Mouse (Mus musculus): ENCODE data around the gene Ctnna3. TPM values are rescaled to one million over a fixed set of nuclear protein-coding genes. Genes with fewer than 3 reads are reported as not detected.

The Ctnna3 gene
- polyA plus RNA-seq, 1 experiment from 2014 or later, result 0.40 TPM

DNA sequence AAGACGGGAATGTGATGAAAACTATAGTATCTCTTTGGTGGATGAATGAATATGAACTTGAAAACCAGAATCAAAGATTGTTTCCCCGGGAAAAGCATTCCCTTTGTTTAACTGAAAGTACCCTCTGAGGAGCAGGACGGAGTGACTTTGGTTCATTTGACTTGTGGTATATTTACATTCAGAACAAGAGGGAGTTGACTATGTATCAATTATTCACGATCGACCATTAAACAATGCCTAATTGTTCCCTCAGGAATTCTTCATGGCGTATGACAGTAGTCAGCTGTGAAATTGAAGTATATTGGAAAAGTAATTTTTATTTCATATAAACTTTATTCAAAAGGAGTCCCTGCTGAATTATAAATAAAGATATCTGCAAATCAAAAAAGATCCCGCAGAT lies 341.8 kb downstream of the Ctnna3 start:
- no peak overlapping the region for H3K9ac ChIP-seq (ENCODE audit: low read depth, low read length)
- DNase-seq (ENCODE audit: low spot score), result no peak
- no peak overlapping the region for H3K4me2 ChIP-seq
- no peak overlapping the region for H3K27ac ChIP-seq (ENCODE audit: low read depth, low read length)
- no peaks in the 10 kb centered on the region for H3K36me3 ChIP-seq (ENCODE audit: control insufficient read depth, insufficient read depth, low read length)
- H3K4me1 ChIP-seq (replicated peaks; ENCODE audit: control insufficient read depth, insufficient read depth, low read length), result no peaks in the 10 kb centered on the region
- no peaks in the 10 kb centered on the region for H3K27me3 ChIP-seq (replicated peaks; ENCODE audit: control insufficient read depth, insufficient read depth, low read length)
- WGBS, result 82% methylated on average over 7 of the region's 7 CpGs
- ATAC-seq (replicated peaks; ENCODE audit: low FRiP score), result no peak
- H3K4me3 ChIP-seq (ENCODE audit: low read depth, low read length), result no peak overlapping the region
- H3K9me3 ChIP-seq (ENCODE audit: control insufficient read depth, low read length), result no peaks in the 10 kb centered on the region

DNA sequence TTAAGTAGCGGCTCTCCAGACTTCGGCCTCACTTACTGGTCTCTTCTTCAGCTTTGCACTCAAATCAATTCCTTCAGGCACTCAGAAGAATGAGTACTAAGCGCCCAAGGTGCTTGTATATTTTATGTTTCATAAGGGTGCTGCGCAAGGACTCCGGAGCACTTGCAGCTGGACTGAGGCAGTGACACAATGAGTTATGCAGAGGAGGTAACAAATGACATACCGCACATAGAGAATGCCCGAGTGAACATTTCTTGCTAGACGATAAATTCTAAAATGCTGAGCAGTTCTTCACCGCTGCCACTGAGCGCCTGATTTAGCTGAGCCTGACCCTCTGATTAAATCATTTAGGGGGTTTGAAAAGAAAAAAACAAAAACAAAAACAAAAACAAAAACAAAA lies 342.2 kb downstream of the Ctnna3 start:
- no peak for ATAC-seq (replicated peaks; ENCODE audit: low FRiP score)
- no peak overlapping the region for H3K4me2 ChIP-seq

DNA sequence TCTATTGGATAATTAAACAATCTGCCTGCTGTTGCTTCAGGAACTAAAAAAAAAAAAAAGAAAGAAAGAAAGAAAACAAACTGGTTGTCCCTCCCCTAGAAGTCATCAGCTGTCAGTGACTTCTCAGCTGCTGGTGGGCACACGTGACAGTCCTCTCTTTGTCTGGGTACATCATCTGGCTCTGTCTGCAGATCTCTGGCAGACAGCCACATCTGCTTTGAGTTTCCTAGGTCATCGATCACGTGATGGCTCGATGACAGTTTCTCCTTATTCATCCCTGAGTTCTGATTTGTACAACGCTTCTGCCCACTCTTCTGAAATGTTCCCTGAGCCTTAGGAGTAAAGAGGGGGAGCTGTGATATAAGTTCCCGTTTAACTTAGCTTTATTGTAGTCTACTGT lies 352.1 kb downstream of the Ctnna3 start:
- Histone ChIP-seq H3K4me2 (no peak overlapping the region), H3K4me1 (replicated peaks; ENCODE audit: control insufficient read depth, insufficient read depth, low read length) (no peaks in the 10 kb centered on the region), H3K9me3 (ENCODE audit: control insufficient read depth, low read length) (no peaks in the 10 kb centered on the region), H3K27ac (ENCODE audit: low read depth, low read length) (no peak overlapping the region), H3K36me3 (ENCODE audit: control insufficient read depth, insufficient read depth, low read length) (no peaks in the 10 kb centered on the region), H3K27me3 (replicated peaks; ENCODE audit: control insufficient read depth, insufficient read depth, low read length) (no peaks in the 10 kb centered on the region), H3K9ac (ENCODE audit: low read depth, low read length) (no peak overlapping the region), H3K4me3 (ENCODE audit: low read depth, low read length) (no peak overlapping the region)
- WGBS, result 76% methylated on average over 6 of the region's 6 CpGs
- ATAC-seq (replicated peaks; ENCODE audit: low FRiP score) (no peak), DNase-seq (ENCODE audit: low spot score) (no peak)

More for the DNA sequence above, 342.2 kb downstream of the Ctnna3 start:
- WGBS, result 89% methylated on average over 10 of the region's 10 CpGs
- no peak overlapping the region for H3K9ac ChIP-seq (ENCODE audit: low read depth, low read length)
- no peak for DNase-seq (ENCODE audit: low spot score)
- no peaks in the 10 kb centered on the region for H3K36me3 ChIP-seq (ENCODE audit: control insufficient read depth, insufficient read depth, low read length)
- no peak overlapping the region for H3K27ac ChIP-seq (ENCODE audit: low read depth, low read length)
- H3K4me3 ChIP-seq (ENCODE audit: low read depth, low read length), result no peak overlapping the region
- no peaks in the 10 kb centered on the region for H3K9me3 ChIP-seq (ENCODE audit: control insufficient read depth, low read length)
- H3K27me3 ChIP-seq (replicated peaks; ENCODE audit: control insufficient read depth, insufficient read depth, low read length), result no peaks in the 10 kb centered on the region
- no peaks in the 10 kb centered on the region for H3K4me1 ChIP-seq (replicated peaks; ENCODE audit: control insufficient read depth, insufficient read depth, low read length)

DNA sequence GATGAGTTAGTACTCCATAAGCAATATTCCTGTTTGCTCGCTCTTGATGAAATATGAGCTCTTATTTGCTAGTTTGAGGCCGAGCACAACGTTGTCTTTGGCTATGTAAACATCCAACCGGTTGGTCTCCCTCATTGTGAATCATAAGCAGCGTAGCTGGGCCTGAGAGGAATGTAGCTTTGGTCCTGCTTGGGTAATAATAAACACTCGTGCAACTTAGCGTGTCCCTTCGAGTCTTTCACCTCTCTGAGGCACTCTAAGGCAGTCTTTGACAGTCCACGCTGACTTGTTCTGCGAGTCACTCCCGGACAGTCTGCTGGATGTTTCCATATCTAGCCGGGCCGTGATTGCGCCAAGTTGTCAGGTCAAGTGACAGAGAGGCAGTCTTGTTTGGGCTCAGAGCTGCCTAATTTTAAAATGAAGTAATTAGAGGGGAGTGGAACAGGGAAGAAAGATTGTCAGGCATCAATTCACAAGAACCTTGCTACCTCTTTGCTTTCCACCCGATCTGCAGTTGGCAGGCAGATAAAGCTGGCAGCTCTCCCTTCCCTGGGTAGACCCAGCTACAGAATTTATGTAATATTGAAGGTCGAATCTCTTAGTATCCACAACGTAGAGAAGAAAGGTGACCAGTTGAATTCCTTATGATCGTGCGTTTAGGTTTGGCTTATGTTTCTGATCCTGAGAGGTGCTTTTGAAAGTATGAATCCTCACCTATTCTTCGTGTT lies 355.1 kb downstream of the Ctnna3 start:
- ATAC-seq (replicated peaks; ENCODE audit: low FRiP score), result no peak
- no peak overlapping the region for H3K9ac ChIP-seq (ENCODE audit: low read depth, low read length)
- H3K4me3 ChIP-seq (ENCODE audit: low read depth, low read length), result no peak overlapping the region
- no peak for DNase-seq (ENCODE audit: low spot score)
- no peaks in the 10 kb centered on the region for H3K4me1 ChIP-seq (replicated peaks; ENCODE audit: control insufficient read depth, insufficient read depth, low read length)
- H3K4me2 ChIP-seq, result no peak overlapping the region
- 82% methylated on average over 20 of the region's 20 CpGs for WGBS
- H3K36me3 ChIP-seq (ENCODE audit: control insufficient read depth, insufficient read depth, low read length), result no peaks in the 10 kb centered on the region
- no peaks in the 10 kb centered on the region for H3K9me3 ChIP-seq (ENCODE audit: control insufficient read depth, low read length)
- no peaks in the 10 kb centered on the region for H3K27me3 ChIP-seq (replicated peaks; ENCODE audit: control insufficient read depth, insufficient read depth, low read length)
- H3K27ac ChIP-seq (ENCODE audit: low read depth, low read length), result no peak overlapping the region

DNA sequence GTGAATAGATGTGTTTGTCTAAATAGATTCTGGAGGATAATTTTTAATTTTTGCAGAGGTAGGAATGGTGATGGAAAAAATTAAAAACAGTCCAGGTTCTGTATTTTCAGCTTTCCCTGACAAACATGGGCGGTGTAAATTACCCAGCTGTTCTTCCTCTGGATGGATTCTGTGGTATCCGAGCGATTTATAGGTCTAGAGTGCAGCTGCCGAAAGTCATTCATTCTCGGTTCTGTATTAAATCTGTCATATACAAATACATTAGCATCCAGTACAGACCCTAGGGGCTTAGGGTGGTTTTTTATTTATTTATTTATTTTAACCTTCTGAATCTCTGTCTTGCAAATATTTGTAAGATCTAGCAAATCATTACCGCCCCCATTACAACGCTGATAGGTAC lies 356.5 kb downstream of the Ctnna3 start:
- H3K4me1 ChIP-seq (replicated peaks; ENCODE audit: control insufficient read depth, insufficient read depth, low read length), result no peaks in the 10 kb centered on the region
- H3K36me3 ChIP-seq (ENCODE audit: control insufficient read depth, insufficient read depth, low read length), result no peaks in the 10 kb centered on the region
- WGBS, result 87% methylated on average over 7 of the region's 7 CpGs
- no peak overlapping the region for H3K27ac ChIP-seq (ENCODE audit: low read depth, low read length)
- no peaks in the 10 kb centered on the region for H3K27me3 ChIP-seq (replicated peaks; ENCODE audit: control insufficient read depth, insufficient read depth, low read length)
- H3K4me2 ChIP-seq, result no peak overlapping the region
- H3K4me3 ChIP-seq (ENCODE audit: low read depth, low read length), result no peak overlapping the region
- ATAC-seq (replicated peaks; ENCODE audit: low FRiP score) (no peak), DNase-seq (ENCODE audit: low spot score) (no peak)
- H3K9ac ChIP-seq (ENCODE audit: low read depth, low read length), result no peak overlapping the region
- no peaks in the 10 kb centered on the region for H3K9me3 ChIP-seq (ENCODE audit: control insufficient read depth, low read length)

DNA sequence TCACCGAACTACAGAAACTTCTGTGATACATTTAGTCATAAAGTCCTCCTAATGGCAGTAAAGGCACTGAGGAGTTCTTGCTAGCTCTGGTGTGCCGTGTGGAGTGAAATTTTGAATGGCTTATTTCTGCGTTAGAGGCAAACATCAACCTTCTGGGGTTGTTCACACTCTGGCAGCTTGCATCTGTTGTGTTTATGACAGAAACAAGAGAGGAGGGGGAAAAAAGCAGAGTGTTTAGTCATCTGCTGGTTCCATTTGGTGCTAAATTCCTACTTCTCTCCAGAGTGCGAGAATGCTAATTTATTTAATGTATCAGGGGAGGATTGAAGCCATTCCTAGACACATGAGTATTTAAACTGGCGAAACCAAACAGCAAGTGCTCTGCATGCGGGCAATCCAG lies 374.0 kb downstream of the Ctnna3 start:
- Histone ChIP-seq H3K4me3 (ENCODE audit: low read depth, low read length) (no peak overlapping the region), H3K9ac (ENCODE audit: low read depth, low read length) (no peak overlapping the region), H3K36me3 (ENCODE audit: control insufficient read depth, insufficient read depth, low read length) (no peaks in the 10 kb centered on the region), H3K27me3 (replicated peaks; ENCODE audit: control insufficient read depth, insufficient read depth, low read length) (no peaks in the 10 kb centered on the region), H3K9me3 (ENCODE audit: control insufficient read depth, low read length) (no peaks in the 10 kb centered on the region), H3K4me1 (replicated peaks; ENCODE audit: control insufficient read depth, insufficient read depth, low read length) (no peaks in the 10 kb centered on the region), H3K4me2 (no peak overlapping the region), H3K27ac (ENCODE audit: low read depth, low read length) (no peak overlapping the region)
- no peak for DNase-seq (ENCODE audit: low spot score)
- WGBS, result 86% methylated on average over 6 of the region's 6 CpGs
- no peak for ATAC-seq (replicated peaks; ENCODE audit: low FRiP score)

DNA sequence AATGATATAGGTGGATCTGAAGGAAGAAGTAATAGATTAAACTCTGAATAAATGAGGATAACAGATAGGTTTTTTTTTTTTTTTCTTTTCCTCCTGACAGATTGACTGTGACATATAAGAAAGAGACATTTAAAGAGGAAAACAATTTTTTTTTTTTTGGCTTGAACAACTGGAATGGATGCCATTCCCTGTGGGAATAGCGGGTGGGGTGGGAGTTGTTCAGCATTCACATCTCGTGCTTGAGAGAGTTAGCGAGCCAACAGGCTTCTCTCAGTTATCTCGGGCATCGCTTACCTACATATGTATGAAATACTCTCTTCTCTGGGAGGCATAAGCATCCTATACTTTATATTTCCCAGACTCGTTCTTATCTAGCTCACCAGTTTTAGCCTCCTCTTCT lies 375.7 kb downstream of the Ctnna3 start:
- ATAC-seq (replicated peaks; ENCODE audit: low FRiP score) (no peak), DNase-seq (ENCODE audit: low spot score) (no peak)
- Histone ChIP-seq H3K27me3 (replicated peaks; ENCODE audit: control insufficient read depth, insufficient read depth, low read length) (no peaks in the 10 kb centered on the region), H3K9me3 (ENCODE audit: control insufficient read depth, low read length) (no peaks in the 10 kb centered on the region), H3K27ac (ENCODE audit: low read depth, low read length) (no peak overlapping the region), H3K4me1 (replicated peaks; ENCODE audit: control insufficient read depth, insufficient read depth, low read length) (no peaks in the 10 kb centered on the region), H3K36me3 (ENCODE audit: control insufficient read depth, insufficient read depth, low read length) (no peaks in the 10 kb centered on the region), H3K4me3 (ENCODE audit: low read depth, low read length) (no peak overlapping the region), H3K9ac (ENCODE audit: low read depth, low read length) (no peak overlapping the region), H3K4me2 (no peak overlapping the region)
- 91% methylated on average over 6 of the region's 6 CpGs for WGBS

DNA sequence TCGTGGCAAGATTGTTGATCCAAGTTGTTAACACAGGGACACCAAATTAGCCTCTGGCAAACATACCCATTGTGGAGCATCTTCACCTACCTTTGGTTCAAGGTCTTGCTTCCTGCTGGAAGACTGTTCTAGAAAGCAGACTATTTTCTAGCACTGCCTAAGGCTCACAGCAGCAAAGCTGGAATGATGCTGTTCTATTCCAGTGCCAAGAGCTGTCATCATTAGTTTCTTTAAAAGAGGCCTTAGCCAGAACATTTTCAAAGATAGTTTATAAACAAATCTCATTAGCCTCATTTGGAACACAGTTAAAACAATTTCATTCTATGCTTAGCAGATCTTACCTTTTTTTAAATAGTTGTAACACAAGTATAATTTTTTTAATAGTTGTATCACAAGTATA lies 376.4 kb downstream of the Ctnna3 start:
- H3K4me1 ChIP-seq (replicated peaks; ENCODE audit: control insufficient read depth, insufficient read depth, low read length), result no peaks in the 10 kb centered on the region
- H3K4me2 ChIP-seq, result no peak overlapping the region
- 83% methylated on average over 1 of the region's 1 CpGs for WGBS
- ATAC-seq (replicated peaks; ENCODE audit: low FRiP score), result no peak
- no peaks in the 10 kb centered on the region for H3K9me3 ChIP-seq (ENCODE audit: control insufficient read depth, low read length)
- no peaks in the 10 kb centered on the region for H3K36me3 ChIP-seq (ENCODE audit: control insufficient read depth, insufficient read depth, low read length)
- H3K27ac ChIP-seq (ENCODE audit: low read depth, low read length), result no peak overlapping the region
- DNase-seq (ENCODE audit: low spot score), result no peak
- no peak overlapping the region for H3K4me3 ChIP-seq (ENCODE audit: low read depth, low read length)
- no peaks in the 10 kb centered on the region for H3K27me3 ChIP-seq (replicated peaks; ENCODE audit: control insufficient read depth, insufficient read depth, low read length)
- no peak overlapping the region for H3K9ac ChIP-seq (ENCODE audit: low read depth, low read length)

DNA sequence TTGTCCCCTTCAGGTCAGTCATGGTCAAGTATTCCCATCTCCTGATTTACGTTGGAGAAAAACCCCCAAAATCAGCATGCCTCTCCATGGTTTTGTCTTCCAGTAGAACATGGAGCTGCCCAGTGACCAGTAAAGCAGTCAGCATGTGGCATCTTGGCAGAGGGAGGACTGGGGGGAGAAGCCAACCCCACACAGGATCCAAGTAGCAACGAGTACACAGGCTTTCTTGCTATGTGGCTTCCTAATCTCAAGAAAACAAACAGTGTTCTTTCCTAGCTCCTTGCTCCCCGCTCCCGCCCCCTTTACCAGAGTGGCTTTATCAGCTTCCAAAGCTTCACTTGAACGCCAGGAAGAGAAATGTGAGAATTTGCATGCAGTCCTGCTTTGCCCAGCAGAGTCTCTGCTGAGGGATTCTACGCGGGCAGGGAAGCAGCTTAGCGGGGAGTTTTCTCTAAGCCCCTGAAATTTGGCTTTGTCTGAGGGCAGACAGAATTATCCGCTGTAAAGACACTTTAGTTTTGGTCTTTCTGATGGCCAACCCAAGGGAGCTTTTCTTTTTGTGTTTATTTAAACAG lies 380.2 kb downstream of the Ctnna3 start:
- Histone ChIP-seq H3K4me1 (replicated peaks; ENCODE audit: control insufficient read depth, insufficient read depth, low read length) (no peaks in the 10 kb centered on the region), H3K4me3 (ENCODE audit: low read depth, low read length) (no peak overlapping the region), H3K9me3 (ENCODE audit: control insufficient read depth, low read length) (no peaks in the 10 kb centered on the region), H3K27me3 (replicated peaks; ENCODE audit: control insufficient read depth, insufficient read depth, low read length) (no peaks in the 10 kb centered on the region), H3K4me2 (no peak overlapping the region), H3K9ac (ENCODE audit: low read depth, low read length) (no peak overlapping the region), H3K36me3 (ENCODE audit: control insufficient read depth, insufficient read depth, low read length) (no peaks in the 10 kb centered on the region), H3K27ac (ENCODE audit: low read depth, low read length) (no peak overlapping the region)
- DNase-seq (ENCODE audit: low spot score) (no peak), ATAC-seq (replicated peaks; ENCODE audit: low FRiP score) (no peak)
- WGBS, result 34% methylated on average over 9 of the region's 9 CpGs
